Mouse (Mus musculus): Measurements from ENCODE around the gene Ttc41. TPM values are rescaled to one million over a fixed set of nuclear protein-coding genes. Genes with fewer than 3 reads are reported as not detected.

Ttc41 gene
- polyA plus RNA-seq, 1 experiment, result 30.1 TPM

DNA sequence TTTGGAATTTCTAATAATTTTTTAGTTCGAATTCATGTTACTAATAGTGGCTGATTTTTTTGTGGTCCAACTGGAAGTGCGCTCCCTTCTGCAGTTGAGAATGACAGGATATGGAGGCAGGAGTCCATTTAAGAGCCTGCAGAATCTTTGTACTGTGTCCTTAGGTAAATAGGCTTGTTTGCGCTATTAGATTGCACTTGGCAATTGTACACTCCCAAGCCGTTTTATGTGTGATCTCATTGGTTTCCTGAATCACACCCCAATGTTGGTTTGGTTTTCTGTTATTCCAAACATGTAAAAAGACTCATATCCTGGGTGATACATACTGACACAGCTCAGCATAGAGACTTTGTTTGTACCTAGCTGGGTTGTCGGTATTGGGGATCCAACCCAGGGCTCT lies 78.0 kb downstream of the Ttc41 start:
- Histone ChIP-seq H3K27ac (ENCODE audit: control insufficient read depth, insufficient read depth, low read depth, low read length) (no peak overlapping the region), H3K4me1 (ENCODE audit: control insufficient read depth, insufficient read depth, low read length) (peaks cover 8% of the 10 kb centered on the region), H3K36me3 (ENCODE audit: control insufficient read depth, insufficient read depth, low read length) (no peaks in the 10 kb centered on the region), H3K4me3 (ENCODE audit: control insufficient read depth, low read depth, low read length) (no peak overlapping the region), H3K27me3 (ENCODE audit: control insufficient read depth, insufficient read depth, low read length) (no peaks in the 10 kb centered on the region)
- TF ChIP-seq POLR2A (IDR thresholded peaks at IDR 0.05; ENCODE audit: control insufficient read depth, low read depth, low read length) (no peak), CTCF (IDR thresholded peaks at IDR 0.05; ENCODE audit: control insufficient read depth, insufficient read depth, insufficient replicate concordance, low read depth, low read length) (no peak)

DNA sequence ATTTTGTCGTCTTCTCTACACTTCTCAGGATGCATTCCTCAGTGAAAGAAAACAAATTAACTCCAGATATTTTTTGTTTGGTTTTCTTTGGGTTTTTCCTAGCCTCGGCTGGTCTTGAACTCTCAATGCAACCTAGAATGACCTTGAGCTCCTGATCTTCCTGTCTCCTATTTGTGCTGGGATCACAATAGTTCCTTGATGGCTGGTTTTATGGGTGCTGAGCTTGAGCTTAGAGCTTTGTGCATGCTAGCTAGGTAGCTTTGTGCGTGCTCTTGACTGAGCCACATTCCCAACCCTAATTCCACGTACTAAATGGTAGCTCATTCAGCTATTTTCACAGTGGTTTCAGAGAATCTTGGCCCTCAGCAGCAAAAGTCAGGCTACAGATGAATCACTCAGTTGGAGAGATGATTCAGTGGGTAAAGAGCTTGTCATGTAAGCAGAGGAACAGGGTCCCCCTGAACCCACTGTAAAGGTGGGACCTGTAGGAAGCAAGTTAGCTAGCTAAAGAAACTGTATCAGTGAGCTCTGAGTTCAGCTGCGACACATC lies 78.6 kb downstream of the Ttc41 start:
- H3K27ac ChIP-seq (ENCODE audit: control insufficient read depth, insufficient read depth, low read depth, low read length), result no peak overlapping the region
- no peaks in the 10 kb centered on the region for H3K36me3 ChIP-seq (ENCODE audit: control insufficient read depth, insufficient read depth, low read length)

DNA sequence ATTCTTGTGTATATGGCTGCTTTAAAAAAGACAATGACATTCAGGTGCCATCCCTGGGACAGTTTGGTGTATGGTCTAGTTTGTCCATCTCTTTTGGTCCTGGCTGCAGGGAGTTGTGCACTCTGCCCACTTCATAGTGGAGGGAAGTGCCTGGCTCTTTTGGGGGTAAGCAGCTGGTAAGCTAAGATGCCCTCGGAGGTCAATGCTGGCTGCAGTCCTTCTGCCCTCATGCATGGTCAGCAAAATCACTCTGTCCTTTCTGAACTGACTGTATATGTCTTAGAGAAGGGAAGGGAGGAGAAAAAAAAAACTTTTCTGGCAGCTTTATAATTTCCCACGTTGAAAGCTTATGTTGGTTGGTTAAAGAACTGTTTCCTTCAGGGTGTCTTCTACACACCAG lies 79.8 kb downstream of the Ttc41 start:
- TF ChIP-seq POLR2A (IDR thresholded peaks at IDR 0.05; ENCODE audit: control insufficient read depth, low read depth, low read length) (no peak), CTCF (IDR thresholded peaks at IDR 0.05; ENCODE audit: control insufficient read depth, insufficient read depth, insufficient replicate concordance, low read depth, low read length) (no peak)
- no peaks in the 10 kb centered on the region for H3K36me3 ChIP-seq (ENCODE audit: control insufficient read depth, insufficient read depth, low read length)
- H3K27me3 ChIP-seq (ENCODE audit: control insufficient read depth, insufficient read depth, low read length), result no peaks in the 10 kb centered on the region
- no peak overlapping the region for H3K4me3 ChIP-seq (ENCODE audit: control insufficient read depth, low read depth, low read length)
- no peak overlapping the region for H3K27ac ChIP-seq (ENCODE audit: control insufficient read depth, insufficient read depth, low read depth, low read length)
- H3K4me1 ChIP-seq (ENCODE audit: control insufficient read depth, insufficient read depth, low read length), result no peaks in the 10 kb centered on the region; the same call in 1 of the 2 replicates

More for the DNA sequence above, 78.6 kb downstream of the Ttc41 start:
- no peak for TF ChIP-seq CTCF (IDR thresholded peaks at IDR 0.05; ENCODE audit: control insufficient read depth, insufficient read depth, insufficient replicate concordance, low read depth, low read length)
- TF ChIP-seq POLR2A (IDR thresholded peaks at IDR 0.05; ENCODE audit: control insufficient read depth, low read depth, low read length), result no peak
- Histone ChIP-seq H3K4me3 (ENCODE audit: control insufficient read depth, low read depth, low read length) (no peak overlapping the region), H3K27me3 (ENCODE audit: control insufficient read depth, insufficient read depth, low read length) (no peaks in the 10 kb centered on the region), H3K4me1 (ENCODE audit: control insufficient read depth, insufficient read depth, low read length) (peaks cover 8% of the 10 kb centered on the region)

DNA sequence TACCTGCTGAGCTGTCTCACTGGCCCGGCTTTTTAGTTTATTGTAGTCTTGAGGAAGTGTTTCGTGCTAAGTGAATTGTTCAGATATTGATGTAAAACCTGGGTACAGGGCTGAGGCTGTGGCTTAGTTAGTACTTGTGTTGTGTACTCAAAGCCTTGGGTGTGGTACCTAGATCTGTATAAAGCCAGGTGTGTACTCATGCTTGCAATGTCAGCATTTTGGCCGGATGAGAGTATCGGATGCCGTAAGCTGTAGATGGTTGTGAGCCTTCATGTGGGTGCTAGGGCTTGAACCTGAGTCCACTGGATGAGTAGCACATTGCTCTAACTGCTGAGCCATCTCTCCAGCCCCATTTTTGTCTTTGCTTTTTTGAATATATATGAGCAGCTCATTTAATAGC lies 80.5 kb downstream of the Ttc41 start:
- no peaks in the 10 kb centered on the region; the same call in 1 of the 2 replicates for H3K4me1 ChIP-seq (ENCODE audit: control insufficient read depth, insufficient read depth, low read length)
- TF ChIP-seq CTCF (IDR thresholded peaks at IDR 0.05; ENCODE audit: control insufficient read depth, insufficient read depth, insufficient replicate concordance, low read depth, low read length) (no peak), POLR2A (IDR thresholded peaks at IDR 0.05; ENCODE audit: control insufficient read depth, low read depth, low read length) (no peak)
- no peak overlapping the region for H3K4me3 ChIP-seq (ENCODE audit: control insufficient read depth, low read depth, low read length)
- no peaks in the 10 kb centered on the region for H3K36me3 ChIP-seq (ENCODE audit: control insufficient read depth, insufficient read depth, low read length)
- no peaks in the 10 kb centered on the region for H3K27me3 ChIP-seq (ENCODE audit: control insufficient read depth, insufficient read depth, low read length)
- no peak overlapping the region for H3K27ac ChIP-seq (ENCODE audit: control insufficient read depth, insufficient read depth, low read depth, low read length)

DNA sequence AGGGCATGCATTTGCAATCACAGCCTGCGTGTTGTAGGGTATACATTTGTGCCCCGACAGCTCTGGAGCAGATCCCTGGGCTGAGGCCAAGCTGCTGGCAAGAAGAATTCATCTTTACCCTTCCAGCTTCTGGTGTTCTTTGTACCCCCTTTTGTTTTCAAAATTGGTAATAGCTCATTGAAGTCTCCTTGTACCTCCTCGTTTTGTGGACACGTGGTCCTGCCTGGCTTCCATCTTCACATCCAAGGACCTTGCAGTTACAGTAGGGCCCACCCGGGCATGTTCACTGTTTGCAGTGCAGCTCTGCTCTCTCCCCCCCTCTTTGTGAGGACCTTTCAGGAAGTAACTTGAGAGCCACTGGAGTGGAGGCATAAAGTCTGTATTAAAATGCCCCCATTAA lies 82.6 kb downstream of the Ttc41 start:
- no peak overlapping the region for H3K27ac ChIP-seq (ENCODE audit: control insufficient read depth, insufficient read depth, low read depth, low read length)
- TF ChIP-seq CTCF (IDR thresholded peaks at IDR 0.05; ENCODE audit: control insufficient read depth, insufficient read depth, insufficient replicate concordance, low read depth, low read length) (no peak), POLR2A (IDR thresholded peaks at IDR 0.05; ENCODE audit: control insufficient read depth, low read depth, low read length) (no peak)
- no peaks in the 10 kb centered on the region for H3K36me3 ChIP-seq (ENCODE audit: control insufficient read depth, insufficient read depth, low read length)
- peaks cover 2% of the 10 kb centered on the region; the same call in 1 of the 2 replicates for H3K4me1 ChIP-seq (ENCODE audit: control insufficient read depth, insufficient read depth, low read length)
- no peaks in the 10 kb centered on the region for H3K27me3 ChIP-seq (ENCODE audit: control insufficient read depth, insufficient read depth, low read length)
- H3K4me3 ChIP-seq (ENCODE audit: control insufficient read depth, low read depth, low read length), result no peak overlapping the region

DNA sequence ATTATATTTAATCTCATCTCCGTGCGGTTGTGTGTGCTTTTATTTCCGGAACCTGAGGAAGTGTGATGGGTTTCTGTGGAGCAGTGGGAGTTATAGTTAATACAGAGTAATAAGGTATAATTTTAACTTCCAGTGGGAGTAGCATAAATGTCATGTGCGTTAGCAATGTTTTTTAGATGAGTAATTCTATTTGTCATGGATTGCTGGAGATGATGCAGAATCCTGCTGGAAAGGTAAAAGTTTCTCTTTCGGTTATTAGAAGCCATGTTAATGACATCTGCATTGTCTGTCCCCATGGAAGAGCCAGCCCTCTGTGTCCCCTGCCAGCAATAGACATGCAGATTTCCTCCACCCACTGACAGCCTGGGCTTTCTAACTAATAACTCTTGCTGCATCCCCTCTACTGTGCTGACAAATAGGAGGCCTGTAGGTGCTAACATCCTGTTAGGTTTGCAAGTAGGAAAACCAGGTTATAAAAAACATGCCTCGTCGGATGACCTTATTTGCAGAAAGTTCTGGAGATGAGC lies 83.6 kb downstream of the Ttc41 start:
- no peaks in the 10 kb centered on the region for H3K27me3 ChIP-seq (ENCODE audit: control insufficient read depth, insufficient read depth, low read length)
- H3K4me3 ChIP-seq (ENCODE audit: control insufficient read depth, low read depth, low read length), result no peak overlapping the region
- peaks cover 4% of the 10 kb centered on the region for H3K4me1 ChIP-seq (ENCODE audit: control insufficient read depth, insufficient read depth, low read length)
- TF ChIP-seq CTCF (IDR thresholded peaks at IDR 0.05; ENCODE audit: control insufficient read depth, insufficient read depth, insufficient replicate concordance, low read depth, low read length) (no peak), POLR2A (IDR thresholded peaks at IDR 0.05; ENCODE audit: control insufficient read depth, low read depth, low read length) (no peak)
- H3K36me3 ChIP-seq (ENCODE audit: control insufficient read depth, insufficient read depth, low read length), result no peaks in the 10 kb centered on the region
- H3K27ac ChIP-seq (ENCODE audit: control insufficient read depth, insufficient read depth, low read depth, low read length), result no peak overlapping the region

DNA sequence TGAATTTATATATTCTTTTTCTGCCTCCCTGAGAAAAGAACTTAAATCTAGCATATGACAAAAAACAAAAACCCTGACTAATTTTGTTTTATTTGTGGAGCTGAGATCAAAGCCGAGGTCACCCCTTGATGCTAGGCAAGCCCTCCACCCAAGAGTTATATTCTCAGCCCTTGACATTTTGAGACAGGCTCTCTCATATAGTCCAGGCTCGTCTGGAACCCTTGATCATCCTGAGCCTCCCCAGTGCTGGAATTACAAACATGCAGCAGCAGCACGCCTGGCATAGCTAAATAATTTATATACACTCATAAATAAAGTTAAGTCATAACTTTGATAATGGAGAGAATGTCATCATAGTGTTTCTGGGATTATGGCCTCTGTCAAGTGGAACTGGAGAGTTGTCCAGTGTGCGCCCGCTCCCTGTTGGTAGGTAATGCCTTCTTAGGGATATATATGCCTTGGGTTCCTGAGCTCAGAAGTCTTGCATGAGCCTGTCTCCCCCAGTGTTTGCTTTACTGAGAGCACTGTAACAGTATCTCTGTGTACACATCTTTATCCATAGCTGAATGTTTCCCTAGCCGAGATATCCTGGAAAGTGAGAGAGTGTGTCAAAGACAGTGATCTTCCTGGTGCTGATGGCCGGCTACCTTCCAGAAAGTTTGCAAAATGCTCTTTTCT lies 86.0 kb downstream of the Ttc41 start:
- no peak for TF ChIP-seq CTCF (IDR thresholded peaks at IDR 0.05; ENCODE audit: control insufficient read depth, insufficient read depth, insufficient replicate concordance, low read depth, low read length)
- Histone ChIP-seq H3K27ac (ENCODE audit: control insufficient read depth, insufficient read depth, low read depth, low read length) (no peak overlapping the region), H3K4me3 (ENCODE audit: control insufficient read depth, low read depth, low read length) (peak overlapping the region; percentile 7), H3K4me1 (ENCODE audit: control insufficient read depth, insufficient read depth, low read length) (peaks cover 6% of the 10 kb centered on the region), H3K27me3 (ENCODE audit: control insufficient read depth, insufficient read depth, low read length) (no peaks in the 10 kb centered on the region), H3K36me3 (ENCODE audit: control insufficient read depth, insufficient read depth, low read length) (no peaks in the 10 kb centered on the region)
